Mouse (Mus musculus): ENCODE results near the gene Sult2b1. TPM values are rescaled to one million over a fixed set of nuclear protein-coding genes. Genes with fewer than 3 reads are reported as not detected.

Gene Sult2b1
- polyA plus RNA-seq, 1 experiment from 2014 or later: 3.7 TPM

- H3K9me3 ChIP-seq (ENCODE audit: low read length): no peaks in the 10 kb centered on the region
- ATAC-seq (no peak), DNase-seq (ENCODE audit: low spot score) (no peak)
- H3K9ac ChIP-seq (replicated peaks; ENCODE audit: low read depth): no peak overlapping the region
- H3K27ac ChIP-seq (ENCODE audit: low read length): no peak overlapping the region
- no peak overlapping the region for H3K4me3 ChIP-seq (ENCODE audit: low read depth, low read length)
- no peaks in the 10 kb centered on the region for H3K4me1 ChIP-seq (ENCODE audit: insufficient read depth, low read depth, low read length)
- TF ChIP-seq CTCF (IDR thresholded peaks at IDR 0.05): no peak
- TF ChIP-seq EP300 (IDR thresholded peaks at IDR 0.05): no peak
- H3K27me3 ChIP-seq (replicated peaks; ENCODE audit: insufficient read depth, low read length): no peaks in the 10 kb centered on the region
- H3K36me3 ChIP-seq (ENCODE audit: insufficient read depth, low read length): no peaks in the 10 kb centered on the region
- no peak overlapping the region for H3K4me2 ChIP-seq (replicated peaks; ENCODE audit: low read depth, low read length)
- 55% methylated on average over 11 of the region's 11 CpGs for WGBS
Measured at GRCm38 (mm10) chr7:45689800-45690199, 94.7 kb downstream of the Sult2b1 start.

GRCm38 (mm10) chr7:45689099-45689498 lies 95.4 kb downstream of the Sult2b1 start:
- no peak overlapping the region for H3K4me2 ChIP-seq (replicated peaks; ENCODE audit: low read depth, low read length)
- no peak overlapping the region for H3K4me3 ChIP-seq (ENCODE audit: low read depth, low read length)
- no peaks in the 10 kb centered on the region for H3K27me3 ChIP-seq (replicated peaks; ENCODE audit: insufficient read depth, low read length)
- no peak overlapping the region for H3K27ac ChIP-seq (ENCODE audit: low read length)
- H3K4me1 ChIP-seq (ENCODE audit: insufficient read depth, low read depth, low read length): no peaks in the 10 kb centered on the region
- no peaks in the 10 kb centered on the region for H3K9me3 ChIP-seq (ENCODE audit: low read length)
- ATAC-seq (no peak), DNase-seq (ENCODE audit: low spot score) (no peak)
- no peak overlapping the region for H3K9ac ChIP-seq (replicated peaks; ENCODE audit: low read depth)
- TF ChIP-seq EP300 (IDR thresholded peaks at IDR 0.05) (no peak), CTCF (IDR thresholded peaks at IDR 0.05) (no peak)
- whole genome bisulfite sequencing: 63% methylated on average over 6 of the region's 6 CpGs
- H3K36me3 ChIP-seq (ENCODE audit: insufficient read depth, low read length): no peaks in the 10 kb centered on the region

- H3K9ac ChIP-seq (replicated peaks; ENCODE audit: low read depth): no peak overlapping the region
- H3K4me2 ChIP-seq (replicated peaks; ENCODE audit: low read depth, low read length): no peak overlapping the region
- no peaks in the 10 kb centered on the region for H3K36me3 ChIP-seq (ENCODE audit: insufficient read depth, low read length)
- no peak for TF ChIP-seq CTCF (IDR thresholded peaks at IDR 0.05)
- TF ChIP-seq EP300 (IDR thresholded peaks at IDR 0.05): 0 out of 2 replicates have a peak, but pooled peaks have one; percentile 14
- DNase-seq (ENCODE audit: low spot score) (no peak), ATAC-seq (no peak)
- WGBS: 53% methylated on average over 3 of the region's 3 CpGs
- no peaks in the 10 kb centered on the region for H3K9me3 ChIP-seq (ENCODE audit: low read length)
- no peak overlapping the region for H3K4me3 ChIP-seq (ENCODE audit: low read depth, low read length)
- no peak overlapping the region for H3K27ac ChIP-seq (ENCODE audit: low read length)
- peaks cover 5% of the 10 kb centered on the region; the same call in 1 of the 2 replicates for H3K4me1 ChIP-seq (ENCODE audit: insufficient read depth, low read depth, low read length)
- H3K27me3 ChIP-seq (replicated peaks; ENCODE audit: insufficient read depth, low read length): no peaks in the 10 kb centered on the region
Measured at GRCm38 (mm10) chr7:45686841-45687240, 97.6 kb downstream of the Sult2b1 start.

- H3K4me3 ChIP-seq (ENCODE audit: low read depth, low read length): no peak overlapping the region
- 27% methylated on average over 10 of the region's 10 CpGs for WGBS
- no peak overlapping the region for H3K27ac ChIP-seq (ENCODE audit: low read length)
- H3K4me1 ChIP-seq (ENCODE audit: insufficient read depth, low read depth, low read length): peaks cover 8% of the 10 kb centered on the region; the same call in 1 of the 2 replicates
- DNase-seq (ENCODE audit: low spot score) (no peak), ATAC-seq (no peak)
- no peak overlapping the region for H3K4me2 ChIP-seq (replicated peaks; ENCODE audit: low read depth, low read length)
- H3K27me3 ChIP-seq (replicated peaks; ENCODE audit: insufficient read depth, low read length): no peaks in the 10 kb centered on the region
- TF ChIP-seq CTCF (IDR thresholded peaks at IDR 0.05) (no peak), EP300 (IDR thresholded peaks at IDR 0.05) (no peak)
- H3K9me3 ChIP-seq (ENCODE audit: low read length): no peaks in the 10 kb centered on the region
- H3K36me3 ChIP-seq (ENCODE audit: insufficient read depth, low read length): no peaks in the 10 kb centered on the region
- no peak overlapping the region for H3K9ac ChIP-seq (replicated peaks; ENCODE audit: low read depth)
Measured at GRCm38 (mm10) chr7:45685811-45686210, 98.7 kb downstream of the Sult2b1 start.

GRCm38 (mm10) chr7:45683396-45684050 lies 100.9 kb downstream of the Sult2b1 start, which contains the start of gene Ntn5:
TSS of gene Ntn5 (plus strand) at chr7:45684022.
- Histone ChIP-seq H3K36me3 (ENCODE audit: insufficient read depth, low read length) (no peaks in the 10 kb centered on the region), H3K9me3 (ENCODE audit: low read length) (no peaks in the 10 kb centered on the region), H3K27me3 (replicated peaks; ENCODE audit: insufficient read depth, low read length) (no peaks in the 10 kb centered on the region), H3K4me1 (ENCODE audit: insufficient read depth, low read depth, low read length) (peaks cover 11% of the 10 kb centered on the region; the same call in 1 of the 2 replicates), H3K4me3 (ENCODE audit: low read depth, low read length) (no peak within 1 kb of the TSS), H3K27ac (ENCODE audit: low read length) (0 out of 2 replicates have a peak within 1 kb of the TSS, but pooled peaks have one; percentile 2), H3K4me2 (replicated peaks; ENCODE audit: low read depth, low read length) (peak within 1 kb of the TSS; percentile 38; the same call in 1 of the 2 replicates), H3K9ac (replicated peaks; ENCODE audit: low read depth) (no peak within 1 kb of the TSS)
- WGBS: 83% methylated on average over 7 of the region's 7 CpGs
- DNase-seq (ENCODE audit: low spot score) (no peak), ATAC-seq (no peak)
- no peak for TF ChIP-seq EP300 (IDR thresholded peaks at IDR 0.05)
- TF ChIP-seq CTCF (IDR thresholded peaks at IDR 0.05): no peak

GRCm38 (mm10) chr7:45682144-45683126 lies 102.0 kb downstream of the Sult2b1 start:
- H3K36me3 ChIP-seq (ENCODE audit: insufficient read depth, low read length): no peaks in the 10 kb centered on the region
- ATAC-seq: peak; percentile 68
- DNase-seq (ENCODE audit: low spot score): peak; percentile 94
- TF ChIP-seq EP300 (IDR thresholded peaks at IDR 0.05): peak; percentile 51
- TF ChIP-seq CTCF (IDR thresholded peaks at IDR 0.05): peak; percentile 99
- H3K4me1 ChIP-seq (ENCODE audit: insufficient read depth, low read depth, low read length): peaks cover 11% of the 10 kb centered on the region; the same call in 1 of the 2 replicates
- peak overlapping the region; percentile 89 for H3K27ac ChIP-seq (ENCODE audit: low read length)
- H3K4me3 ChIP-seq (ENCODE audit: low read depth, low read length): no peak overlapping the region
- 28% methylated on average over 14 of the region's 14 CpGs for WGBS
- H3K9ac ChIP-seq (replicated peaks; ENCODE audit: low read depth): no peak overlapping the region
- H3K27me3 ChIP-seq (replicated peaks; ENCODE audit: insufficient read depth, low read length): no peaks in the 10 kb centered on the region
- H3K4me2 ChIP-seq (replicated peaks; ENCODE audit: low read depth, low read length): peak overlapping the region; percentile 38
- no peaks in the 10 kb centered on the region for H3K9me3 ChIP-seq (ENCODE audit: low read length)
